Mouse (Mus musculus): ENCODE measurements around the gene Unc5c. TPM values are rescaled to one million over a fixed set of nuclear protein-coding genes. Genes with fewer than 3 reads are reported as not detected.
A peak's percentile ranks its signal among the peaks of the same experiment; 100 is the strongest.

The Unc5c gene
- total and polyA plus RNA-seq, 2 experiments from 2014 or later: 0.29 to 2.4 TPM

DNA sequence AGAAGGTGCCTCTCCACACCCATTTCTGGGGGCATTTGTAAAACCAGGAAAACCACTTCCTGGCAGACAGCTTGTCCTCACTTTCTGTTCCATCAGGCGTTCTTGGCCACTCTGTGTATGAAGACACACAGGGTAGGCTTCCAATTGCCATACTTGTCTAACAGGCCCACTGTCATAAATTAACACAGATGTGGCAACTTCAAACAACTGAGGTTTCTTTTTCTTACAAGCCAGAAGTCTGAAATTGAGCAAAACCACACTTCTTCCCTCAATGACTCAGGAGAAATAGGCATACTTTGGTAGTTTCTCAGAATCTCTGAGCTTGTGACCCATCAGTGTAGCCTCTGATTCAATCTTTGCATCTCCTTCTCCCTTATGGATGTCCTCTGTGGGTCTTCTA is 225.7 kb downstream of the Unc5c start:
- DNase-seq (ENCODE audit: low spot score): no peak
- H3K36me3 ChIP-seq (replicated peaks; ENCODE audit: control insufficient read depth, insufficient read depth, low read length): no peaks in the 10 kb centered on the region
- no peak for TF ChIP-seq EP300 (IDR thresholded peaks at IDR 0.05; ENCODE audit: low read depth)
- TF ChIP-seq CTCF (IDR thresholded peaks at IDR 0.05; ENCODE audit: low read depth): no peak
- H3K4me1 ChIP-seq (ENCODE audit: control insufficient read depth, insufficient read depth): no peaks in the 10 kb centered on the region
- no peaks in the 10 kb centered on the region for H3K9me3 ChIP-seq (replicated peaks; ENCODE audit: control insufficient read depth, low read length)
- no peak overlapping the region for H3K9ac ChIP-seq (replicated peaks; ENCODE audit: low read depth, low read length)
- no peak overlapping the region for H3K27ac ChIP-seq (ENCODE audit: low read depth)
- 53% methylated on average over 1 of the region's 1 CpGs for WGBS
- no peak overlapping the region for H3K4me3 ChIP-seq (ENCODE audit: low read depth, low read length)
- H3K4me2 ChIP-seq (ENCODE audit: low read depth, low read length): no peak overlapping the region
- no peaks in the 10 kb centered on the region for H3K27me3 ChIP-seq (ENCODE audit: control insufficient read depth, insufficient read depth, low read length)
- no peak for ATAC-seq (ENCODE audit: insufficient read depth, low read depth)

- 69% methylated on average over 3 of the region's 3 CpGs for WGBS
- ATAC-seq (ENCODE audit: insufficient read depth, low read depth): no peak
- no peak for TF ChIP-seq CTCF (IDR thresholded peaks at IDR 0.05; ENCODE audit: low read depth)
- no peak for TF ChIP-seq EP300 (IDR thresholded peaks at IDR 0.05; ENCODE audit: low read depth)
- no peak for DNase-seq (ENCODE audit: low spot score)
- Histone ChIP-seq H3K9me3 (replicated peaks; ENCODE audit: control insufficient read depth, low read length) (no peaks in the 10 kb centered on the region), H3K4me2 (ENCODE audit: low read depth, low read length) (no peak overlapping the region), H3K4me1 (ENCODE audit: control insufficient read depth, insufficient read depth) (no peaks in the 10 kb centered on the region), H3K4me3 (ENCODE audit: low read depth, low read length) (no peak overlapping the region), H3K27ac (ENCODE audit: low read depth) (no peak overlapping the region), H3K36me3 (replicated peaks; ENCODE audit: control insufficient read depth, insufficient read depth, low read length) (no peaks in the 10 kb centered on the region), H3K27me3 (ENCODE audit: control insufficient read depth, insufficient read depth, low read length) (no peaks in the 10 kb centered on the region), H3K9ac (replicated peaks; ENCODE audit: low read depth, low read length) (no peak overlapping the region)
Measured at GRCm38 (mm10) chr3:141691418-141691817, 226.4 kb downstream of the Unc5c start.

DNA sequence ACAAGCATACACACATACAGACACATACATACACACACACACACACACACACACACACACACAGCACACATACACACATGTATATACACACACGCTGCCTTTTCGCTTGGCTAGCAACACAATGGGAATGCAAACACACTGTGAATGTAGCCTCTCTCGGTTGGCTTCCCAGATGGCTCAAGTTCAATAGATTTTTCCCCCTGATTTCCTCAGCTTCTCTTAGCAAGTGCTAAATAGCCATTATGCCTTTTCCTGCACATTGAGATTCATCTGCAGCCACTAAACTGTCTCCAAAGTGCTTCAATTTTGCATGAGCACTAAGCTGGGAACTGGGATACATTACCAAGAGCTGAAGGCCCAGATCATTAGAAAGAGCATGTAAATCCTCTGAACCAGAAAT is 226.8 kb downstream of the Unc5c start:
- Histone ChIP-seq H3K36me3 (replicated peaks; ENCODE audit: control insufficient read depth, insufficient read depth, low read length) (no peaks in the 10 kb centered on the region), H3K9ac (replicated peaks; ENCODE audit: low read depth, low read length) (no peak overlapping the region), H3K27ac (ENCODE audit: low read depth) (no peak overlapping the region), H3K4me3 (ENCODE audit: low read depth, low read length) (no peak overlapping the region), H3K9me3 (replicated peaks; ENCODE audit: control insufficient read depth, low read length) (no peaks in the 10 kb centered on the region), H3K4me1 (ENCODE audit: control insufficient read depth, insufficient read depth) (no peaks in the 10 kb centered on the region), H3K27me3 (ENCODE audit: control insufficient read depth, insufficient read depth, low read length) (no peaks in the 10 kb centered on the region), H3K4me2 (ENCODE audit: low read depth, low read length) (no peak overlapping the region)
- no peak for DNase-seq (ENCODE audit: low spot score)
- WGBS: 81% methylated on average over 3 of the region's 3 CpGs
- TF ChIP-seq EP300 (IDR thresholded peaks at IDR 0.05; ENCODE audit: low read depth) (no peak), CTCF (IDR thresholded peaks at IDR 0.05; ENCODE audit: low read depth) (no peak)
- no peak for ATAC-seq (ENCODE audit: insufficient read depth, low read depth)

GRCm38 (mm10) chr3:141699177-141699576 is 234.2 kb downstream of the Unc5c start:
- H3K27ac ChIP-seq (ENCODE audit: low read depth): no peak overlapping the region
- no peaks in the 10 kb centered on the region for H3K4me1 ChIP-seq (ENCODE audit: control insufficient read depth, insufficient read depth)
- no peak overlapping the region for H3K4me2 ChIP-seq (ENCODE audit: low read depth, low read length)
- H3K9ac ChIP-seq (replicated peaks; ENCODE audit: low read depth, low read length): no peak overlapping the region
- no peaks in the 10 kb centered on the region for H3K9me3 ChIP-seq (replicated peaks; ENCODE audit: control insufficient read depth, low read length)
- H3K4me3 ChIP-seq (ENCODE audit: low read depth, low read length): no peak overlapping the region
- no peak for ATAC-seq (ENCODE audit: insufficient read depth, low read depth)
- TF ChIP-seq CTCF (IDR thresholded peaks at IDR 0.05; ENCODE audit: low read depth): no peak
- TF ChIP-seq EP300 (IDR thresholded peaks at IDR 0.05; ENCODE audit: low read depth): no peak
- H3K36me3 ChIP-seq (replicated peaks; ENCODE audit: control insufficient read depth, insufficient read depth, low read length): no peaks in the 10 kb centered on the region
- no peak for DNase-seq (ENCODE audit: low spot score)
- H3K27me3 ChIP-seq (ENCODE audit: control insufficient read depth, insufficient read depth, low read length): no peaks in the 10 kb centered on the region

- H3K4me2 ChIP-seq (ENCODE audit: low read depth, low read length): no peak overlapping the region
- 57% methylated on average over 3 of the region's 3 CpGs for WGBS
- no peaks in the 10 kb centered on the region for H3K36me3 ChIP-seq (replicated peaks; ENCODE audit: control insufficient read depth, insufficient read depth, low read length)
- H3K4me1 ChIP-seq (ENCODE audit: control insufficient read depth, insufficient read depth): no peaks in the 10 kb centered on the region
- peak; percentile 20 for DNase-seq (ENCODE audit: low spot score)
- no peaks in the 10 kb centered on the region for H3K9me3 ChIP-seq (replicated peaks; ENCODE audit: control insufficient read depth, low read length)
- H3K27me3 ChIP-seq (ENCODE audit: control insufficient read depth, insufficient read depth, low read length): no peaks in the 10 kb centered on the region
- TF ChIP-seq EP300 (IDR thresholded peaks at IDR 0.05; ENCODE audit: low read depth) (no peak), CTCF (IDR thresholded peaks at IDR 0.05; ENCODE audit: low read depth) (no peak)
- ATAC-seq (ENCODE audit: insufficient read depth, low read depth): no peak
- H3K4me3 ChIP-seq (ENCODE audit: low read depth, low read length): no peak overlapping the region
- H3K9ac ChIP-seq (replicated peaks; ENCODE audit: low read depth, low read length): no peak overlapping the region
- H3K27ac ChIP-seq (ENCODE audit: low read depth): no peak overlapping the region
Measured at GRCm38 (mm10) chr3:141701381-141701909, 236.4 kb downstream of the Unc5c start.

DNA sequence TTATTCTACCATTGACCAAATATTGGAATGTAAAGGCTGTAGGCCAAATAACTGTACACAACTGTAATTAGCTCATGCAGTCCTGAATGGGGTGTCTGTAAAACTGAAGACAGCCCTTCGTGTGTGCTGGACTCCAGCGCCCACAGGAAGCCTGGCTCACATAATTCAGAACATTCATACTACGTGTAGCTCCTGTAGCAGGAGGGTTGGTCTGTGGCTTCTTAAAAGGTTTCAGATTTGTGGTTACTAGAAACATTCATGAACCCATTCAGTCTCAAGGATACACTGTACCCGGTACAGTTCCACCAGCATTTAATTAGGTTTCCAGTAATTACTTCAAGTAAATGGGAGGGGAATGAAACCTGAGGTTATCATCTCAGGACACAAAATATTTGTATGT is 246.6 kb downstream of the Unc5c start:
- Histone ChIP-seq H3K27ac (ENCODE audit: low read depth) (no peak overlapping the region), H3K4me1 (ENCODE audit: control insufficient read depth, insufficient read depth) (no peaks in the 10 kb centered on the region), H3K4me2 (ENCODE audit: low read depth, low read length) (no peak overlapping the region), H3K36me3 (replicated peaks; ENCODE audit: control insufficient read depth, insufficient read depth, low read length) (no peaks in the 10 kb centered on the region), H3K9ac (replicated peaks; ENCODE audit: low read depth, low read length) (no peak overlapping the region), H3K27me3 (ENCODE audit: control insufficient read depth, insufficient read depth, low read length) (no peaks in the 10 kb centered on the region), H3K9me3 (replicated peaks; ENCODE audit: control insufficient read depth, low read length) (no peaks in the 10 kb centered on the region), H3K4me3 (ENCODE audit: low read depth, low read length) (no peak overlapping the region)
- TF ChIP-seq CTCF (IDR thresholded peaks at IDR 0.05; ENCODE audit: low read depth) (no peak), EP300 (IDR thresholded peaks at IDR 0.05; ENCODE audit: low read depth) (no peak)
- 73% methylated on average over 4 of the region's 4 CpGs for WGBS
- DNase-seq (ENCODE audit: low spot score) (no peak), ATAC-seq (ENCODE audit: insufficient read depth, low read depth) (no peak)
